Mouse (Mus musculus): ENCODE results near the gene Ccnl1.

Gene Ccnl1

GRCm38 (mm10) chr3:65927101-65927501 lies 30.9 kb downstream of the Ccnl1 start:
- DNase-seq (ENCODE audit: low read depth, low spot score): no peak

GRCm38 (mm10) chr3:65926426-65926825 lies 31.6 kb downstream of the Ccnl1 start:
- DNase-seq (ENCODE audit: low read depth, low spot score): no peak

- no peak for DNase-seq (ENCODE audit: low read depth, low spot score)
Observed at GRCm38 (mm10) chr3:65925058-65925740, 32.9 kb downstream of the Ccnl1 start.

GRCm38 (mm10) chr3:65922420-65922819 lies 35.6 kb downstream of the Ccnl1 start:
- DNase-seq (ENCODE audit: low read depth, low spot score): no peak

GRCm38 (mm10) chr3:65921671-65922070 lies 36.4 kb downstream of the Ccnl1 start:
- DNase-seq (ENCODE audit: low read depth, low spot score): no peak

GRCm38 (mm10) chr3:65919016-65919415 lies 39.0 kb downstream of the Ccnl1 start:
- no peak for DNase-seq (ENCODE audit: low read depth, low spot score)

- DNase-seq (ENCODE audit: low read depth, low spot score): no peak
Observed at GRCm38 (mm10) chr3:65912928-65913327, 45.1 kb downstream of the Ccnl1 start.

DNA sequence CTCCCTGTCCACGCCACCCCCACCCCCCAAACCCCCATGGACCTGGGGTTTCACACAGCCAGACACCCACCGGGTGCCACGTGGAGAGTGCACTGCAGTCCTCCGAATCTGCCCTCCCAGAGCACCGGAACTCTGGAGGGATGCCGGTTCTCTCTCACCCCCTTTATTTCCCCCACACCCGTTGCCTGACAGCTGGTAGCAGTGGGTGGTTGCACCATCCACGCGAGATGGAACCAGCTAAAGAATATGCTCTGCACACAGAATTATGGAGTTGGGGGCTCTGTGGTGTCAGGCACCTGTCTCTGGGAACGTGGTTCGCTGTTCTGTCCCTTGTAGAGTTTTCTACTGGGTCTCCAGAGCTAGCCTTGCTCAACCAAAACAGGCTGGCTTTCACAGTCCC lies 45.8 kb downstream of the Ccnl1 start:
- DNase-seq (ENCODE audit: low read depth, low spot score): no peak

DNA sequence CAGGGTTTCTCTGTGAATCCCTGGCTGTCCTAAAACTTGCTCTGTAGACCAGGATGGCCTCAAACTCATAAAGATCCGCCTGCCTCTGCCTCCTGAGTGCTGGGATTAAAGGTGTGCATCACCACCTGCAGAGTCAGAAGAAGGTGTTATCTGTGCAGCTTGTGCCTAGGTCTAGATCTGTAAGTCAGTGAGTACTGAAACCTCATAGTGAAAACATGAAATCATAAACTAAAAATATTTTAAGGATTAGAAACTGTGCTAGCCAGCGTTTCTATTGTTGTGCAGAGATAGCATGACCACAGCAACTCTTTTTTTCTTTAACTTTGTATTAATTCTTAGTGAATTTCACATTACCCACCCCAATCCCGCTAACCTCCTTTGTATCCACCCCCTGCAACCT lies 46.8 kb downstream of the Ccnl1 start:
- no peak for DNase-seq (ENCODE audit: low read depth, low spot score)

DNA sequence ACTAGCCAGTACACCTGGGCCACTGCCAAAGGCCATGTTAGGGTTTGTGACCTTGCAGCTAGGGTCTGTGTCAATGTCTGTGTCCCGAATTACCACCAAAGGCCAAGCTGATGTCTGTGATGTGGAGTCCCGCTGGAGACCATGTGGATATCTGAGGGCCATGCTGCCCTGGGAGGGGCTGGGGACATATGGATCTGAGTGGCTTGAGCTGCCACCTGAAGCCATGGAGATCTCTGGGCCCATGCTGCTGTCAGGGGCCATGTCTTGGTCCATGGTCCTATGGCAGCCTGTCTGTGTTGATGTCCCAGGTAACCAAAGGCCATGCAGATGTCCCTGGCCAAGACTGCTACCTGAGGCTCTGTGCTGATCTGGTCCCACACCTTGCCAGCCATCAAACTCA lies 48.6 kb downstream of the Ccnl1 start:
- no peak for DNase-seq (ENCODE audit: low read depth, low spot score)

DNA sequence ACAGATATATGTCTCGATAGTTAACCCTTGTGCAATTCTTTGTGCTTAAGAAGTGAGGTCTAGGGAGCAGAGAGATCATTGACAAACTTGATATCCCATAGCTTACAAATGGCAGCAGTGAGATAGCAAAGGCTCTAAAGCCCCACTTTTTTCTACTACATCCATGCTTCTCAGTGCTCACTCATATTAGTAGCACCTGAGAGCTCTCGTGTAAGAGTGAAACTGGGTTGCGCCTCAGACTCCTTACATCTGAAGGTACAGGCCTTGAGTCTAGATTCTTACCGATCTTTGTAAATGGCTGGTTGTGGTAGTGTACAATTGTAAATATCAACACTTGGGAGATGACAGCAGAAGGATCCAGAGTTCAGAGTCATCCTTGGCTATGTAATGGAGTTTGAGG lies 50.5 kb downstream of the Ccnl1 start:
- DNase-seq (ENCODE audit: low read depth, low spot score): no peak

DNA sequence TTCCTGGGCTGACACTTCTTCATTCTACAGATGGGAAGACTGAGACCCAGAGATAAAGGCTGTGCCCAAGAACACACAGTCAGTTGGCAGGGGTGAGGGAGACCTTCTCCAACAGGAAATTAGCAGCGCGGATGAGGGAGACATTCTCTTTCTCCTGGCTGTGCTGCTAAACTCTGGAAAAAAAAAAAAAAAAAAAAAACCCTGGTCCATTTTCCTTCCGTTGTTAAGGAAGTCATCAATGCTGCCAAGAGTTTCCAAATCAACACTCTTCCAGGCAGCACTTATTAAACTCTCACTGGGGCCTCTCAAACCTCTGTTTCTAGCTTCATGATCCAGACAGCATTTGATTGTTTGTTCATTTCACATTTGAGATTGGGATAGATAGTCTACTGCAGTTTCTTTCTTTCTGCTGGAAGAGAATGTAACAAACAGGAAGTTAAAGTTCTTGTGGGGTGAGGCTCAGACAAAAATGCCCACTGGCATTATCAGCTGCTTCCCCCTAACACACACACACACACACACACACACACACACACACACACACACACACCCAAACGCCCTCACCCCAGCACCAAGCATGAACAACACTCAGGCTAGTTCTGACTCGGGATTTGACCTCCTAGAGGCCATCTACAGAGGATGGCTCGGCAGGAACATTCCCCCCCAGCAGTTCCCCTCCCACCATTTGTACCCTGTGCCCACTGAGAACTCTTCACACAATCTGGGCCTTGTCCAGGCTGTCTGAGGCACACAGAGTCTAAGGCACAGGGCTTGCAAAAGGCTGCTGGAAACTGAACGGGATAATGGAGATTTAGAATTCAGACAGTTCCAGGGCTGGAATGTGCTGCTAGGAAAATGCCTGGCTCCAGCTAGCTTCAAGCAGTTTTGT lies 52.5 kb downstream of the Ccnl1 start:
- DNase-seq (ENCODE audit: low read depth, low spot score): no peak

GRCm38 (mm10) chr3:65904711-65905110 lies 53.3 kb downstream of the Ccnl1 start:
- no peak for DNase-seq (ENCODE audit: low read depth, low spot score)

DNA sequence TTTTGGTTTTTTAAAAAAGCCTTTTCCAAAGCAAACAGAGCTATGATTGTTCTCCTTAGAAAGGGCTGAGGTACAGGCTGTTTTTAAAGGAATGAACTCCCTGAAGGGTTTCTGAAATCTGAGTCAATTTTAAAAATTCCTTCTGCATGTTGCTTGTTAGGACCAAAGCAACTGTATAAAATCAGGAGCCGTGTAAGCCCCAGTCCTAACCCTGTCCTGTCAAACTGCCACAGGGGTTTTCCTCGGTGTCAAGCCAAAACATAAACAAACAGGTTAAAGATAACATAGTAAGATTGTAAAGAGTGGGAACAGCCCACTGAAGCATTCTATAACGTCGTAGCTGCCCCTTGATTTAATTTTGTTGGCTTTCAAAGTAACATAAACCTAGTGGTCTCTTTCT lies 53.9 kb downstream of the Ccnl1 start:
- DNase-seq (ENCODE audit: low read depth, low spot score): no peak

- DNase-seq (ENCODE audit: low read depth, low spot score): no peak
Observed at GRCm38 (mm10) chr3:65898598-65899278, 59.3 kb downstream of the Ccnl1 start.

GRCm38 (mm10) chr3:65897233-65897993 lies 60.6 kb downstream of the Ccnl1 start:
- DNase-seq (ENCODE audit: low read depth, low spot score): no peak
